Mouse (Mus musculus) R1 (cell line): ENCODE results near the gene Kcnn3.
A peak's percentile ranks its signal among the peaks of the same experiment; 100 is the strongest.

Experiments used
- DNase-seq: peaks from one replicate; pipeline ENCODE4 v3.0.0-alpha.2; 2018; ENCODE audit warnings: low read depth, low spot score

Kcnn3 gene

GRCm38 (mm10) chr3:89664808-89665207 is 144.8 kb downstream of the Kcnn3 start:
- no peak for DNase-seq

GRCm38 (mm10) chr3:89667131-89667530 is 147.2 kb downstream of the Kcnn3 start:
- DNase-seq, result peak; percentile 54

- no peak for DNase-seq
These were observed 151.4 kb downstream of the Kcnn3 start for GRCm38 (mm10) chr3:89671334-89671733.

- DNase-seq, result peak; percentile 47
These were observed 152.8 kb downstream of the Kcnn3 start for GRCm38 (mm10) chr3:89672573-89673317.

- DNase-seq, result no peak
These were observed 157.7 kb downstream of the Kcnn3 start for GRCm38 (mm10) chr3:89677617-89678016.

GRCm38 (mm10) chr3:89686031-89686430 is 166.1 kb downstream of the Kcnn3 start:
- DNase-seq, result no peak

GRCm38 (mm10) chr3:89688694-89689581 is 169.0 kb downstream of the Kcnn3 start:
- peak; percentile 77 for DNase-seq

- peak; percentile 61 for DNase-seq
These were observed 171.8 kb downstream of the Kcnn3 start for GRCm38 (mm10) chr3:89691776-89692175.

- DNase-seq, result peak; percentile 85
These were observed 176.3 kb downstream of the Kcnn3 start for GRCm38 (mm10) chr3:89696152-89696821.

- peak; percentile 51 for DNase-seq
These were observed 179.0 kb downstream of the Kcnn3 start for GRCm38 (mm10) chr3:89698958-89699357.

- no peak for DNase-seq
These were observed 180.5 kb downstream of the Kcnn3 start for GRCm38 (mm10) chr3:89700461-89700860.

GRCm38 (mm10) chr3:89703596-89703995 is 183.6 kb downstream of the Kcnn3 start:
- DNase-seq, result no peak

- DNase-seq, result no peak
These were observed 184.1 kb downstream of the Kcnn3 start for GRCm38 (mm10) chr3:89704064-89704463.

- peak; percentile 94 for DNase-seq
These were observed 194.6 kb downstream of the Kcnn3 start, which contains the start of gene Adar for GRCm38 (mm10) chr3:89714359-89715206. Adar (plus strand) TSS chr3:89715022.

GRCm38 (mm10) chr3:89715207-89715966 is 195.4 kb downstream of the Kcnn3 start:
- peak; percentile 65 for DNase-seq

- no peak for DNase-seq
These were observed 195.9 kb downstream of the Kcnn3 start for GRCm38 (mm10) chr3:89715967-89716256.

- DNase-seq, result no peak
These were observed 202.1 kb downstream of the Kcnn3 start for GRCm38 (mm10) chr3:89722032-89722431.

GRCm38 (mm10) chr3:89723400-89724084 is 203.6 kb downstream of the Kcnn3 start:
- DNase-seq, result no peak
